Mouse (Mus musculus) ES-E14 (cell line): ENCODE measurements around the gene Rtn4.

Experiments
- CHD2 ChIP-seq: IDR thresholded peaks from 2 replicates; pipeline ENCODE4 v1.6.1; 2014; ENCODE audit warnings: mild to moderate bottlenecking, low read depth, low read length, inconsistent platforms
- MAFK ChIP-seq: IDR thresholded peaks from 2 replicates; pipeline ENCODE4 v1.6.1; 2014; ENCODE audit warnings: mild to moderate bottlenecking, low read depth, low read length, inconsistent platforms; ENCODE audit not compliant: insufficient read depth
- ZNF384 ChIP-seq: IDR thresholded peaks from 2 replicates; pipeline ENCODE4 v1.6.1; 2012; ENCODE audit warnings: low read depth, low read length, inconsistent platforms

DNA sequence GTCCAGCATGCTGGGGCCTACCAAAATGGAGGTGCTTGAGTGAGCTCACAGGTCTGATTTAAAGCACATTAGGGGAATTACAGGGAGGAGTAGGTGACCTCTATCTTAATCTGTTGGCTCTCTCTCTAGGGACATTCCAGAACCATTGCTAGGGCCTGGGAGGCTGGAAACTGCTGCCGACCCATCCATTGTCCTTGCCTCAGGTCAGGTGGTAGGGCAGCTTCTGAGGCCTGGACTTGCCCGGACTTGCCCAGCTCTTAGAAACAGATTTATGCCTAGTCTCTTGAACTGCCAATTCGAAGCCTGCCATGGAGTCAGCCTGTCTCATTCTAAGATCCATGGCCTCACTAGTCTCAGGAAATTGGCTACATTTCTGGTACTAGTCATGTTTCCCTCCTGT, 12.8 kb upstream of the Rtn4 start:
- TF ChIP-seq CHD2 = no peak
- no peak for TF ChIP-seq MAFK
- no peak for TF ChIP-seq ZNF384
